Mouse (Mus musculus): ENCODE data around the gene Gm6401.
"Not testable (repeated sequence)": the region's sequence is repeated elsewhere in the genome, so short reads cannot be mapped to it uniquely, and the experiment has no call there.

Gene Gm6401

DNA sequence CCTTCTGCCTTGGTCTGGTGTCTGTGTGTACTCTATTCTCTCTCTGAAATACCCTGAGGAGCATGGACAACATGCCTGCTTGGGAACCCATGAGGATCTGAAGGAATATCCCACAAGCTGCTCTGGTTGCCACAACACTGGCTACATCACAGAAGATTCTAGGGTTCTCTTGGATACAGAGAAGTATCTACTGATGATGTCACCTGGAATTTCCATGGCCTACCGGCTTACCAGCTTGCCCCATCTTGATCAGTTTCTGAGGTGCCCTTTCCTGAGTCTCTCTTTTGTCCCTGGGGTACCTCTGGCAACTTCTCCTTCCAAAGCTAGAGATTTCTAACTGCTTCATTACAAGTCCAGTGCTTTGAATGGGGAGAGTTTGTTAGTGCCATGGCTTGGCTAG is at the start of gene Gm6401:
Gene Gm6401, minus strand, starts transcription at position 101 of the 400 bp plus-strand sequence.
- in situ Hi-C loops (cut with MboI, MseI) = loop anchor here (25.0 kb wide), 2 partner anchors 206 to 219 kb away; partner anchors contain the start of genes Gm3573, Gm47189 and Gm7929

DNA sequence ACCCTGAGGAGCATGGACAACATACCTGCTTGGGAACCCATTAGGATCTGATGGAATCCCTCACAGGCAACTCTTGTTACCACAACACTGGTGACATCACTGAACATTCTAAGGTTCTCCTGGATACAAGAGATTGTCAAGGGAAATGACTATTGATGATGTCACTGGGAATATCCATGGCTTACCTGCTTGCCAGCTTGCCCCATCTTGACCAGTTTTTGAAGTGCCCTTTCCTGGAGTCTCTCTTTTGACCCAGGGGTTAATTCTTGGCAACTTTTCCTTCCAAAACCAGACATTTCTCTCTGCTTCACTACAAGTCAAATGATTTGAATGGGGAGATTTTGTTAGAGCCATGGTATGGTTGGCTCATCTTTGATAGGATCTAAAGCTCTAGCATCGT is 15.5 kb upstream of the Gm6401 start, which contains the start of gene Gm3543:
Gene Gm3543, minus strand, starts transcription at position 101 of the 400 bp plus-strand sequence.
- in situ Hi-C loops (cut with MboI, MseI) = loop anchor here (5.0 to 25.0 kb wide), 3 partner anchors 329 to 1629 kb away; partner anchors contain the start of genes Gm10375 and Gm7995

DNA sequence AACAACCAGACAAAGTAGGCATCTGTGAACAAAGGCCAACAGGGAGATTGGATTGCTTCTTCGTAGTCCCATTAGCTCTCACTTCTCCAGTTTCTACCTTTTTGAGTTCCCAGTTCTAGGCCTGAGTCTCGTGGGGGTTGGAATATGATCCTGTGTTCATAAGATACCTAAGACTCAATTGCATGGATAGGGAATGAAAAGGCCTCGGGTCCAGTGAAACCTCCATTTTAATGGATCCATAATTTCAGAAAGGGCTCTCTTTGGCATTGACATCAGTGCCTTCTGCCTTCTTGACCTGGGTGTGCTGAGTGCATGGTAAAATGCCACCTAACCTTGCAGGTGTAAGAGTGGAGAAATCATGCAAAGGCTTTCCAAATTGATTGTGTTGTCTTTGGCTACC is 869 bp upstream of the Gm6401 start:
- in situ Hi-C loops (cut with MboI, MseI) = loop anchor here (25.0 kb wide), 2 partner anchors 206 to 219 kb away; partner anchors contain the start of genes Gm3573, Gm47189 and Gm7929

DNA sequence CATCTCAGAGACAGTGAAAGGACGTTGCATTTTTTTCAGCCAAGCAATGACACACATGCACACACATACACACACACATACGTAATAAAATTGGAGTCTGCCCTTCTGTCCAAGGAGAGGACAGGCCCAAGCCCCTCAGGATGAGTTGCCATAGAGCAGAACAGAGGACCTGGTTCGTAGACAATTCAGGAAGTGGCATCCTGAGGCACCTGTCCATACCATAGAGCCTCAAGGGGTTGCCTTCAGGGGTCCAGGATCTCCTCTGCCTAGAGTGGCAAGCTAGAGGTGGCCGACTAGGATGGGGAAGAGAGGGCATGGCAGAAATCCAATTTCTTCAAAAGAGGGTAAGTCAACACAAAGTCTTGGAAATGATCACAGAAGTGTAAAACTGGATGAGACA is 3.6 kb downstream of the Gm6401 start:
- in situ Hi-C loops (cut with MboI, MseI) = loop anchor here (25.0 kb wide), 2 partner anchors 202 to 223 kb away; partner anchors contain the start of genes Gm3573, Gm47189 and Gm7929

DNA sequence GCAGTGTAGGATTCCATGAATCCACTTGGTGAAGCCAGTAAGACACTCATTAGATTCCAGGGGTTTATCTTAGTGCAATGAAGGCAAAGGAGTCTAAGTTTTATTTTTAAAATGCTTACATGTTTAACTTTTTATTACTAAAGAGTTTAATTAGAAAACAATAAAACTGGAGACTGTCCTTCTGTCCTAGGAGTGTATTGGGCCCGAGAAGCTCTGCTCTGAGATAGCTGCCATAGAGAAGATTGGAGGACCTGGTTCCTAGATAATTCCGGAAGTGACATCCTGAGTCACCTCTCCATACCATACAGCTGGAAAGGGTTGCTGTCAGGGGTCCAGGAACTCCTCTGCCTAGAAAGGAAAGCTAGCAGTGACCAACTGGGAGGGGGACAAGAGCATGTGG is 24.0 kb downstream of the Gm6401 start, which contains the start of gene 1700024B05Rik:
Gene 1700024B05Rik, plus strand, starts transcription at position 301 of the 400 bp plus-strand sequence.
- in situ Hi-C loops (cut with MboI, MseI) = not testable (repeated sequence)

DNA sequence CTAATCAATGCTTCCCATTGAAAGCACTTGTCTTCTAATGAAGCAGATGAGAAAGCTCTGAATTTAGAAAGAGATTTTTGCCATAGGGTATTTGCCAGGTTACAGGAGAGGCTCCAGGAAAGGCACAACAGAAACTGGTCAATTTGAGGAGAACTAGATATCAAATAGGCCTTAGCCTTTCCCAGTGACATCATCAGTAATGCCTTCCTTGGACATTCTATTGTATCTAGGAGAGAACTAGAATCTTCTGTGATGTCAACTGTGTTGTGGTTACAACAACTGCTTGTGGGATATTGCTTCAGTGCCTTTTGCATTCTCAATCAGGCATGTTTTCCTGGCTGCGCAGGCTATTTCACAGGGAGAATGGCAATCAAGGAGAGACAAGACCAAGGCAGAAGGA is 43.1 kb downstream of the Gm6401 start, which contains the start of gene 1700049E17Rik1:
Gene 1700049E17Rik1, plus strand, starts transcription at position 301 of the 400 bp plus-strand sequence.
- in situ Hi-C loops (cut with MboI, MseI) = loop anchor here (10.0 to 25.0 kb wide), 2 partner anchors 762 to 1260 kb away; partner anchors contain the start of gene Mbl1
